Mouse (Mus musculus): ENCODE measurements at regions not wholly inside any gene's neighbourhood (a gene's known extent, or its start where the extent isn't known, plus 50 kb on each side); places are given as distances from the start of the nearest gene placed in this dataset.

DNA sequence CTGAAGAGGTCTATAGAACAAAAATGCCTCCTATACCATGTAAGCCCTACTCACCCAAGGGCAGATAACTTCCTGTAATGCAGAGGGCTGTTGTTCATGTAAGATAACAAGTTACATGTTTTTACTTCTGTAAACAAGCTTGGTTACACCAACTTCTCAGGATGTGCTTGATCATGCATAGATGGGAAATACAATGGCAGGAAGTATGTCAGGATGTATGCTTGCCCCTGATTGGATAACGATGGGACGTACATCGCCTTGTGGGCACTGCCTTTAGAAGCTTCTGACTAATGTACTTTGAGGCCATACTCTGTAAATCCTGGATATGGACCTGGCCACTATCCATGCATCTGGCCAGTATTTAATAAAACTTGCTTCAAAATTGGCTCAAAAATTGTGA, 69.2 kb upstream of the Pde3b start:
- DNase-seq (ENCODE audit: low read depth, low spot score), result no peak

GRCm38 (mm10) chr7:114347006-114347405, 68.1 kb upstream of the Pde3b start:
- peak; percentile 10 for DNase-seq (ENCODE audit: low read depth, low spot score)

DNA sequence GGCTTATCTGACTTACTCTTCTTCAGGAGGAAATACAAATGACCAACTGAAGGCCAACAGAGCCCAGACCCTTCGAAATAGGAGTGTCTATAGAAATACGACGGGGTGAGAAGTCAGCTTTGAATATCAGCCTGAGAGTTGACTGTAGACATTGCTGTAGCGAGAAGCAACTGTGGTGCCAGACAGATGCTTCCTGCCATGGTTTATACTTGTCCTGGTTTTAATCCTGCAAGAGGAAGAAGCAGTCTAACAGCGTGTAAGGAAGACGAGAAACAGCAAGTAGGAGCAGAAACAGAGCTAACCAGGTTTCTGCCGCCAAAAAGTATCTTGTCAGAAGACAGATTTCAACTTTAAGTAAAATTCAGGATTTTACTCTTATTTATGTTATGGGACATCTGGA, 64.1 kb upstream of the Pde3b start:
- no peak for DNase-seq (ENCODE audit: low read depth, low spot score)

DNA sequence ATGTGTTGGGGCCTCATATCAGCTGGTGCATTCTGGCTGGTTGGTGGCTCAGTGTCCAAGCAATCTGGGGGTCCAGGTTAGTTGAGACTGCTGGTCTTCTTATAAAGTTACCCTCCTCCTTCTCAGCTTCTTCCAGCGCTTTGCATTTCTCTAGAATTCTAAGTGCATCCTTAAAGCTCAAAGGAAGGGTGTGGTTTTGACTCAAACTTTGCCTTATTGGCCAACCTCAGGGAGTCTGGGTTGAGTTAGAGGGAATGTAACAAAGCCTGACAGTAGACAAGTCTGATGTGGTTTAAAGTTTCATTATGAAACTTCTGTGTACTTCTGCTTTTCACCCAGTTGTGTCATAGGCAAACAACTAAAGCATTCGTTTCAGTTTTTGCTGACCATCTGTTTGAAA, 58.7 kb upstream of the Pde3b start:
- DNase-seq (ENCODE audit: low read depth, low spot score), result peak; percentile 4

DNA sequence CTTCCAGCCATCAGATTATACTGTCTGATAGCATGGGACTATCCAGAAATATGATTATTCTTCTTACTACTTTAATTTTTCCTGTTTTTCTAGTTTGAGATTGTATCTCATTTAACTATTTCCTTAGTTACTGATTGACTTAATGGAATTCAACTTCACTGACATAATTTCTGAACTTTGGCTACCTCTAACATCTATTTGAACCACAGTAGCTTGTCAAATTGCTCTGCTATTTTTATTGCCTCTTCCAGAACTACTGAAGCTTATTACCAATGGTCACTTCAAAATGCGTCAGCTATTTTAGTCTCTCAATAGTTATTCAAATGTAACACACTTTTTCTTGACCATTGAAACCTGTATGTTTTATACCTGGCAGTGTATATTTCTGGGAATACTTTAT, 52.9 kb upstream of the Pde3b start:
- no peak for DNase-seq (ENCODE audit: low read depth, low spot score)

DNA sequence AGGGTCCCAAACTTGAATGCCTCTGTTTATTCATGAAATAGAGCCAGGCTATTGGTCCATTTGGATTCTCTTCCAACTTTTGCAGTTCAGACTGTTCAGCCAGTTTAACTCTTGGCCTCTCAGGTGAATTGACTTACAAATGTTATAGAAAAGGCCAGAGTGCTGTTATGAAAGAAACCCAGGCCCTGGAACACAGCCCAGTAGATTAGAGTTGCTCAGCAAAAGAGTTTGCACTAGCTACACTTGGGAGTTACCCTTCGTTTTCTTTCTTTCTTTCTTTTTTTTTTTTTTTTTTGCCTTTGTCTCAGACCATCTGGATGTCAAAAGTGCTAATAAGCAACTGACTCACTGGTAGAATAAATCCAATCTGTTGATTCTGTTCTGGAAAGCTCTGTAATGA, 51.0 kb upstream of the Pde3b start:
- DNase-seq (ENCODE audit: low read depth, low spot score), result no peak

Measured in CD4-positive, CD25-positive, alpha-beta regulatory T cell, adult 2 months (primary cell).